Comparison of ENCODE assay signal across 18 mouse cellular contexts in the genomic region with DNA sequence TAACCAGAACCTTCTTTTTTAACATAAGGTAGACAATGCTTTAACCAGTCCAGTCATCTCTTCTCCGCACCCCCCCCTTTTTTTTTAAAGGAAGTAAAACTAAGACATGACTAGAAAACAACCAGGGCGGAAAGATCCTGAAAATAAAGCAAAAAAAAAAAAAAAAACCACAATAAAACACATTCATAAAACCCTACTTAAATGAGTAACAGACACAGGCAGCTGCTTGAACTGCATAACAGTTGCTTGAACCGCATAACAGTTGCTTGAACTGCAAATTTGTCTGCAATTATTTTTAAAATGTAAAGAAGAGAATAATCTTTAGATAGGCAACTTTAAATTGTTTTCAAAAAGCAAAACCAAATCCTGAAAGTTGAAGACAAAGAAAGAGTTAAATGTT. TPM values are rescaled to one million over a fixed set of nuclear protein-coding genes. Genes with fewer than 3 reads are reported as not detected.
"Had no signal": no experiment of that assay in that cellular context is flagged by ENCODE, and none has a peak within 500 bp of the region (broad histone marks: within the 10 kb centered on the region; RNA-seq: fewer than 3 reads in every experiment).

No protein-coding gene starts in this region.

- H3K9me3 ChIP-seq: neural tube, embryonic 12.5 days; neural tube, embryonic 13.5 days; neural tube, embryonic 15.5 days; stomach, embryonic 15.5 days had no signal

- H3K27me3 ChIP-seq: neural tube, embryonic 12.5 days; neural tube, embryonic 13.5 days; neural tube, embryonic 15.5 days; stomach, embryonic 15.5 days had no signal

- DNase-seq: retina, postnatal 1 day; right cerebral cortex, adult 18-20 months; right cerebral cortex, postnatal 14 days; right cerebral cortex, postnatal 25 days; right cerebral cortex, postnatal 4 days; thymus, adult 18-20 months; thymus, adult 2 months; thymus, postnatal 14 days; thymus, postnatal 25 days; thymus, postnatal 36 days; thymus, postnatal 4 days had no signal

- H3K4me2 ChIP-seq: neural tube, embryonic 12.5 days; neural tube, embryonic 13.5 days; neural tube, embryonic 15.5 days; stomach, embryonic 15.5 days had no signal

- H3K4me3 ChIP-seq: neural tube, embryonic 12.5 days; neural tube, embryonic 13.5 days; neural tube, embryonic 15.5 days; stomach, embryonic 15.5 days had no signal

- H3K9ac ChIP-seq: neural tube, embryonic 12.5 days; neural tube, embryonic 13.5 days; neural tube, embryonic 15.5 days; stomach, embryonic 15.5 days had no signal

- H3K4me1 ChIP-seq: neural tube, embryonic 12.5 days; neural tube, embryonic 13.5 days; neural tube, embryonic 15.5 days; stomach, embryonic 15.5 days had no signal

- H3K36me3 ChIP-seq: neural tube, embryonic 12.5 days; neural tube, embryonic 13.5 days; neural tube, embryonic 15.5 days; stomach, embryonic 15.5 days had no signal

- H3K27ac ChIP-seq: neural tube, embryonic 12.5 days; neural tube, embryonic 13.5 days; neural tube, embryonic 15.5 days; stomach, embryonic 15.5 days; stomach, postnatal 0 days had no signal

RNA-seq across cellular contexts. Expression of a gene that starts 45.8 kb away (rescaled TPM):
- total RNA-seq: neutrophil, adult 5-6 weeks had no signal
- polyA plus RNA-seq: spleen, adult 2 months had no signal
